Mouse (Mus musculus) left cerebral cortex, adult 18-20 months (tissue): ENCODE data around the gene 9530077C05Rik. TPM values are rescaled to one million over a fixed set of nuclear protein-coding genes. Genes with fewer than 3 reads are reported as not detected.
"Not testable (repeated sequence)": the region's sequence is repeated elsewhere in the genome, so short reads cannot be mapped to it uniquely, and the experiment has no call there.

Experiments
- DNase-seq, 2 experiments: peaks; one replicate each; pipeline ENCODE4 v3.0.0; 2021 to 2022; ENCODE audit warnings: low spot score in 2 of 2, mixed read lengths in 1 of 2
- long read RNA-seq, 2 experiments: library from polyadenylated mRNA; stranded (forward); transcript quantifications; one replicate each; pipeline ENCODE4 v2.0.0; 2021
- total RNA-seq, 2 experiments: library from RNA; stranded (reverse); gene quantifications; 2 replicates each; pipeline ENCODE4 v1.2.3; 2021

Gene 9530077C05Rik
- total RNA-seq = 1 to 10 TPM; 7.4 to 9.8 TPM
- long read RNA-seq, experiment 1, transcript 9530077C05Rik-201 (7 exons, 2,223 nt) = major isoform, 13 of 23 reads
- long read RNA-seq, experiment 1, partial matches to known transcripts = 6 of 23 reads
- long read RNA-seq, experiment 1, other reads (novel, unspliced or antisense) = 4 of 23 reads
- long read RNA-seq, experiment 2, transcript 9530077C05Rik-201 (7 exons, 2,223 nt) = major isoform, 11 of 21 reads
- long read RNA-seq, experiment 2, partial matches to known transcripts = 2 of 21 reads
- long read RNA-seq, experiment 2, other reads (novel, unspliced or antisense) = 8 of 21 reads

DNA sequence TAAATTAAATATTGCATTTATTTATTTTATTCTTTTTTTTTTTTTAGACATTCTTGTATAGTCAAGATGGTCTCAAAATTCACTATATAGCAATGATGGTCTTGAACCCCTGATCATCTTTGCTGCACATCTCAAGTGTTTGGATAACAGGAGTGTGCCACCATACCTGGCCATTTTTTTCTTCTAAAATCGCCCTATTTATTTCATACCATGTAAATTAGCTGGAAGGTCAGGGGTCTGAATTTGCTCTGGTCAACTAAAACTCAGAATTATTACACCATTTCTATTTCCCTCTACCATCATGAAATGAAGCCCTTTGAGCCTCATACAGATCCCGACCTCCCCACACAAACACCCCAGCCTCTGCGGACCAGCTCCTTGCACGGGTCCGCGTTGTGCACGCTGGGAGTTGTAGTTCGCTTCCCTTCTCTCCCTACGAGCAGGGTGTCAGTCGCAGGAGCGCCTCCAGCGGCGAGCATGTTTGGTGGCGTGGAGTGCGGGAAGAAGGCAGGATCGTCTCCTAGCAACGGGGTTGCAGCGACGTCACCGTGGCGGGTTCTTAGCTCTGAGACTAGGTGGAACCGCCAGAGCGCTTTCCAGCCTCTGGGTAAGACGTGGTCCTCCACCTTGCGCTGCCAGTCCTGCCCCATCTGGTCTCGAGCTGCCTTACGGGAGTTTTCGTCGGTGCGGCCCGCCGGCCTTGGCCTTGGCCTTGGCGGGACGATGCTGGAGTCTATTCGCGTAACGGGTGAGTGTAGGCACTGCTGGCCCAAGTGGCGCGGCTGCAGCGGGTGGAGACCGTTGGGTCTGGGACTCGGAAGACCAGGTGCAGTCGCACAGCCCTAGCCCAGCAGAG is at the start of gene 9530077C05Rik:
Gene 9530077C05Rik (plus strand): TSS at position 512 of the 856 bp plus-strand sequence.
- DNase-seq = peak; percentile 99

DNA sequence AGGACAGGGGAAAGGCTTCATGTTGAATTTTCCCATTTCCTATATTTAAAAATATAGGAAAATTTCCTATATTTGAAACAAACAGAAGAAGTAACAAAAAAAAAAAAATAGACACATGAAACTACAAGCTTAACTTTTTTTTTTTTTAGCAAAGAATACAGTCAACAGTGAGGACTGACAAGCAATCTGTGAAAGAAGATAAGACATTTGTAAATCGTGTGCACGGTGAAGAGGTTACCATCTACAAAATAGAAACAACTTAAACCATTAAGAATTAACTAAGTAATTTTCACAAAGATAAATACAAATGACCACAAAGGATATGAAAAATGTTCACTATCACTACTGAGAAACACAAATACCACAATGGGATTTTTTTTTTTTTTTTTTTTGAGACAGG is 45.1 kb upstream of the 9530077C05Rik start:
- no peak for DNase-seq

DNA sequence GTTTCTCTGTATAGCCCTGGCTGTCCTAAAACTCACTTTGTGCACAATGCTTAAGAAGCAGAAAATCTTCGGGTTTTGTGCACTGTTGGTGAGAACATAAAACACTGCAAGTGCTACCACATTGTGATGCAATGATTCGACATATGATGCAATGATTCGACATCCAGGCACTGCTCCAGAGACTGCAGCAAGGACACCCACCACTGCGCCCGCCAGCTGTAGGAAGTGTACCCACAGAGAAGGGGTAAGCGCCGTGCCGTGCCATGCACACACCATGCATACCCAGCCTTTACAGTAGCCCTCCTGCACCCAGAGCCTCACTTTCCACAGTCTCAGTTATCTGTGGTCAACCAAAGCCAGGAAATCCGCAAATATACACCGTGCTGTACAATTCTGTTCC is 44.7 kb upstream of the 9530077C05Rik start:
- DNase-seq = peak in 1 of 2 experiments; percentile 5

DNA sequence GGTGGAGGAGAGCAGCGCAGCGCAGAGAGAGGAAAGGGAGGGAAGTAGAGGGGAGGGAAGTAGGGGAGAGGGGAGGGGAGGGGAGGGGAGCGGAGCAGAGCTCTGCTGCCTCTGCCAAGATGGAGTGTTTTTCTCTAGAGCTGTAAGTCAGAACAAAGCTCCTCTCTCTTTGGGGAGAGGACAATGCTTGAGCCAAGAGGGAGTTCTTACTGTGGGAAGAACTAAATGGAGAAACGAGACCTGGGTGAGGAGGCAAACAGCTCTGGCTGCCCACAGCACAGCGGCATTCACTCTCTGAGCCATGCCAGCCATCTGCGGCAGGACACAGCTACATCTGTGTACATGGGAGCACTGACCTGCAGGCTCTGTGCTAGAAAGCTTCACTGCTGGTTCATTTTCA is 43.3 kb upstream of the 9530077C05Rik start:
- DNase-seq = no peak

DNA sequence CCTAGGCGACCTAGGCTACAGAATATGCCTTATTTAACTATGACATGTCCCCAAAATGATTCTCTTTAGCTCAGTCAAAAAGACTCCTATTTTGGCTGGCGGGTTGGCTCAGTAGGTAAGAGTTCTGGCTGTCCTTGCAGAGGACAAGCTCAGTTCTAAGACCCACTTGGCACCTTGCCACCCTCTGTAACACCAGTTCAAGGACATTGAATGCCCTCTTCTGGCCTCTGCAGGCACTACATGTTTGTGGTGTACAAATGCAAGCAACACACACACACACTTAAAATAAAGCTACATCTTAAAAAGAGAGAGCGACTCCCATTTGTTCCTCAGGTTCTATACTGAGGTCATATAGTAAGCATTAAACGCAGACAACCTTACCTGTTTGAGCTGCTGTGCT is 38.6 kb upstream of the 9530077C05Rik start:
- DNase-seq = no peak

DNA sequence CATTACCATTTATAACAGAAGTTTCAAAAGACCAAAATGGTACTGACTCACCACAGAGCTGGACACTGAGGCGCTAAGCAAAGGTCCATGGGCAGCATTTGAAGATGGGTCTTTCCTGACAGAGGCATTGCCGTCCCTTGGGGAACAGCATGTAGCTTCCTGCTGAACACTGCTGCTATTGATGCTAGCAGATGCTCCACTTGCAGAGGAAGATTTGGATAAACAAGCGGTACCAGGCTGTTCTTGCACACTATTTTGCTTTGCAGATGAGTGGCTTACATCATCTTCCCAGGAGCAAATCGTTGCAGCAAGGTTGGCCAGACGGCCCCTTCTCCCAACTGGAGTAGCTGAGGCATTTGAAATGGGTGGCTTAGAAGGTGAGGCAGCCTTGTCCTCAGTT is 35.2 kb upstream of the 9530077C05Rik start:
- peak in 1 of 2 experiments; percentile 23 for DNase-seq

DNA sequence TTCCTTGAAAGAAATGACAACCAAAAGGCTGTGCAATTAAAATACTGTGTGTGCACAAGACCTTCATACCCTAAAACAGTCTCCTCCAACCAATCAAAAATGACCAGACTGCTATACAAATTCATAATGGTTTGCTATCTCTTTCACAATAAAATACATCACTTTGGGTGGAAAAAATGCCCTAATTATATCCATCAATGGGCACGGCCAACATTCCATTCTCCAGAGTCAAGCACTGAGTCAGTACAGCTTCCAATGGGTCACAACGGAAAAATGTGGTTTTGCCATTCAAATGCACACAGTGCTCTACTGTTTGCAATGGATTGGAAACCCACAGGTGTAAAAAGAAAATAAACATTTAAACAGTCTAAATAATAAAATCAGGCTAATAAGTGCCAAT is 25.4 kb upstream of the 9530077C05Rik start:
- no peak for DNase-seq

DNA sequence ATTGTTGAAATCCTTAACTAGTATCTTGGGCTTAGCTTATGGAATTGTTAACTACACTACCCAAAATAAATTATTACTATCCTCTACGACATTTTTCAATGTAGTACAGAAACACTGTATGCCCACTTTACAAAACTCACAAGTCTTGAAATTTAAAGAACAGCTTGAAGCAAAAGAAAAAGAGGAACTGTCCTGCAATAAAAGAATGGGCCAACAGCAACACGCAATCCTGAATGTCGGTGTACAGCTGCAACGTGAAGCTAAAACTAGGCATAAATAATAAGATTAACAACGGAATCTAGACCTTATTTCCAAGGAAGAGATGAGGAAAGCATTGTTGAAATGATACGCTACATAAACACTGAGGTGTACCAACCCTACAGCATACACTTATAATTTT is 23.4 kb upstream of the 9530077C05Rik start:
- DNase-seq = no peak

DNA sequence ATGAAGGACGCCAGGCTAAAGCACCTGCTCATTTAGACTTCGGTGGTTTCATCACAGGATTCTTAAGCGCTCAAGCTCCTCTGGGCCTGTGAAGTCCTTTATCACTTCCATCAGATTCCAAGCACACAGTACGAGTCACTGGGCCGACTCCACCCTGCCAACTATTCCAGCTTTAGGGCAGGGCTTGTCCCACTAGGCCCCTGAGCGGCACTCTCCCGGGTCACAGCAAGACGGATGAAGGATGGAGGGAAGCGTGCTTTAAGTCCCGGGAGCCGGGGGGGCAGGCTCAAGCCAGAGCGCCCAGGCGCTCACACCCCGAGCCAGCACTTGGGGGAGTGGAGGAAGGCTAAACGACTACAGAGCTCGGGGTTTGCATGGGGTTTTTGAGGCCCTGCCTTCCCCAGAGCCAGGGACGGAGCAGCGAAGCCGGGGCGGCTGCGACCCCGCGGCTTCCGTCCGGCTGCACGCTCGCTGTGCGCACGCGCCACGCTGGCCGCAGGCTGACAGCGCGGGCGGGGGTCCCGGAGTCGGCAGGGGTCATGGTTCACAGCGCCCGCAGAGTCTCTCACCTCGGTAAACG is 22.8 kb upstream of the 9530077C05Rik start:
- no peak for DNase-seq

DNA sequence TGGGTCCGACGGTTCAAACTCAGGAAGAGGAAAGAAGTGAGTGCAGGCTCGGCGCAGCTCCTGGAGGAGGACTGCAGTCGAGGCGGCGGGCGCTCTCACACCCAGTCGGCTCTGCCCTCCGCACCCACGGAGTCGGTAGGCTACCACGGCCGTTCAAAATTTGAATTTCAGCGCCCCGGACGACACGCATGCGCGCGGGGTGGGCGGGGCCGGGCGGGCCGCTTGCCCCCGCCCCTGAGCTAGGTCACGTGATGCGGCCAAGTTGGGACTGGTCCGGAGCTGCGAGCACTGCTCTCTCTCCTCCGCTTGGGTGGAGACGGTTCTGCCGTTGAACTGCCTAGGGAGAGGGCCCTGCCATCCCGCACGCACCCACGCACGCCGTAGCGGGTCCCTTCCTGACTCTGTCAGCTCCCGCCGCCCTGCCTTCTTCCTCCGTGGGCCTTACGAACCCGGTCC is 22.3 kb upstream of the 9530077C05Rik start, which contains the start of gene Anln:
Gene Anln (minus strand): TSS at position 168 of the 456 bp plus-strand sequence.
- peak; percentile 86 to 87 for DNase-seq

DNA sequence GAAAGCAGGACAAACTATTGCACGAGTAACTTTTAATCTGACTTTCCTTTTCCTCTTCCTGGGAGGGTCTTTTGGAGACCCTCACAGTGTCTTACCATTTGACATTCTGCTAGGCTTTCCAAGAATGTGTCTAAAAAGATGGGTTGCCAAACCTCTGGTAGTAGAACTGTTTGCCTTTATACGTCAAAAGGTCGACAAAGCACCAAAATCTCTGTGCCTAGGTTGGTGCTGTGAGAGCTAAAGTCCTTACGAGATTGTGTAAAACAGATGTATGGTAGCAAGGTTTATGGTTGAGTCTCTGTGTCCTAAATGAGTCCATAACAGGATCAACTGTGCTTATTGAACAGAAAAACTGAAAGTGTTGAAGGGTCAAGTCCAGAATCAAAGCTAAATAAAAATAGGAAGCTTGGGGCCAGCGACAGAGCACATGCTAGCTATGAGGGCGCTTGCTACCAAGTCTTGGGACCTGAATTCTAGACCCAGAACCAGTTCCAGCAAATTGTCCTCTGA is 21.5 kb upstream of the 9530077C05Rik start:
- DNase-seq = no peak

DNA sequence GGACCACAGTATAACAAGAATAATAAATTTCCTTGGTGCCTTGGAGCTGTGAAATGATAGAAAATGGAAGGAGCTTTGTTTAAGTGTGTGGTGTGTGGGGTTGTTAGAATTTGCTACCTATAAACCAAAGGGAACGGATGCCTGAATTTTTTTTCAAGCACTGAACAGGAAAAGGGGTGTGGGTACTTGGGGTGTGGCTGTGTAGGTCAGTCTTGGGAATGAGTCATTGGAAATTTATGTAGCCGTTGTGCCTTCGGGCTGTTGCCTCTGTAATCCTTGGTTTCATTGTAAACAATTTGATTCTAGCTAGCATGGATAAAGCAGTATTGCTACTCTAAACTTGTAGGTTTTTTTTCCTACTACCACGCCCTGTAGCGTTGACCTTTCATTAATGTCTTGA is 20.9 kb upstream of the 9530077C05Rik start:
- no peak for DNase-seq

DNA sequence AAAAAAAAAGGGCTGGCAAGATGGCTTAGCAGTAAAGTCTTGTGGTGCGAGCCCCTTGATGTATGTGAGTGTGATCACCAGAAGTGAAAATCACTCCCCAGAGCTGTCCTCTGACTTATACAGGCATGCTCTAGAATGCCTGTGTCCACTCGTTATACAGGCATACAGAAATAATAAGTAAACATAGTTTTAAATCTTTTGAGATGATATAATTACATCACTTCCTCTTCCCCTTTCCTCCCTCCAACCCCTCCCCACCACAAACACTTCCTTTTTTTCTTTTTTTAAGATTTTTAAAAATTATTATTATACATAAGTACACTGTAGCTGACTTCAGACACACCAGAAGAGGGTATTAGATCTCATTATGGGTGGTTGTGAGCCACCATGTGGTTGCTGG is 16.6 kb upstream of the 9530077C05Rik start:
- no peak for DNase-seq

DNA sequence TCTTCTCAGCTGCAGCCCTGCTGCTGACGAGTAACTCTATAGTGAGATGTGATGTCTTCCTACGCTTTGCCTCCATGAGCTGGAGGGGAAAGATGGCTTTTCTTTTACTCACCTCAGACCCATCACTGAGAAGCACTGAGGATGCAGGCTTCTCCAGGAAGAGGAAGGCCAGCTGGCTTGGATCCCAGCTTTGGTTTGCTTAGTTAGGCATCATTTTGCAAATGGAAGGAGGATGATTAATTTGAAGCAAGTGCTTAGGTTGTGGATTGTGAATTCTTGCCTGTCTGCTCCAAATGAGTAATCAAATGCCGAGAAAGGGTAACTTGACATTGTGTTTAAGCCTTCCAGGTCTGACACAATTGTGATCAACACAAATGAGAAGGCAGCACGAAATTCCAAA is 12.3 kb upstream of the 9530077C05Rik start:
- DNase-seq = no peak

DNA sequence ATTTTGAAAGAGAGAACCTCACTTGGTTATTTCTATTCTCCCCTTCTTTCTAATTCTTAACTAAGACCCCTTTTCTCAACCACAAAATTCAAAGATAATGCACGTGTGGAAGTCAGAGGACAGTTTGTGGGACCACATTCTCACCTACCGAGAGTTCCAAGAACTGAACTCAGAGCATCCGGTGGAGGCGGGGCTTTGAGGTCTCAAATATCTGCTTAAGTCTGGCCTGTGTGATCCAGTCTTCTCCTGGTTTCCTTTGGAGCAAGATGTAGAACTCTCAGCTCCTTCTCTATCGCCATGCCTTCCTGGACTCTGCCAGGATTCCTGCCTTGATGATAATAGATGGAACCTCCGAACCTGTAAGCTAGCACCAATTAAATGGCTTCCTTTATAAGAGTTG is 9.3 kb upstream of the 9530077C05Rik start:
- no peak for DNase-seq

DNA sequence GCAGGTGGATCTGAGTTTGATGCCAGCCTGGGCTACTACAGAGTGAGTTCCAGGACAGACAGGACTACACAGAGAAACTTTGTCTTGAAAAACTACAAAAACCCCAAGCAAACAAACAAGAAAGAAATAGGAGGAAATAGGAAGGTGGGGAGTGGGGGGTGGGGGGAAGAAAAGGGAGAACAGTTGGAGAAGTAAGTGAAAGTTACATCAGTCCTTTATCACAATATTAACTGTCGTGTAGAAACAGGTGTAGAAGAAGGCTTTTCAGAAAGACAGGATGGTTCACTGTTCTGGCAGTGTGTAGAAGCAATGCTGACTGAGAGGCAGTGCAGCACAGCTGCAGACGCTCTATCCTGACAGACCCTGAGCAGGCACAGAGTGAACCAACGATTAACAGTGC is 8.3 kb upstream of the 9530077C05Rik start:
- no peak for DNase-seq

DNA sequence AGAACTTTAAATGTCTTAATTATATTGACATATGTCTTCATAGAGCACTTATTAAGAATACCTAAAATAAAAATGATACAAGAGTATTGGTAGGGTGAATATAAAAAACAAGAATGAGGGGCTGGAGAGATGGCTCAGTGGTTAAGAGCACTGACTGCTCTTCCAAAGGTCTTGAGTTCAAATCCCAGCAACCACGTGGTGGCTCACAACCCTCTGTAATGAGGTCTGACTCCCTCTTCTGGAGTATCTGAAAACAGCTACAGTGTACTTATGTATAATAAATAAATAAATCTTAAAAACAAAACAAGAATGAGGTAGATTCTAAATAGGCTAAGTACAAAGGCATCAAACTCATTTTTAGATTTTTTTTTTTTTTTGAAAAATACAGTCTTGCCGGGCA is 7.8 kb upstream of the 9530077C05Rik start:
- not testable (repeated sequence) for DNase-seq

DNA sequence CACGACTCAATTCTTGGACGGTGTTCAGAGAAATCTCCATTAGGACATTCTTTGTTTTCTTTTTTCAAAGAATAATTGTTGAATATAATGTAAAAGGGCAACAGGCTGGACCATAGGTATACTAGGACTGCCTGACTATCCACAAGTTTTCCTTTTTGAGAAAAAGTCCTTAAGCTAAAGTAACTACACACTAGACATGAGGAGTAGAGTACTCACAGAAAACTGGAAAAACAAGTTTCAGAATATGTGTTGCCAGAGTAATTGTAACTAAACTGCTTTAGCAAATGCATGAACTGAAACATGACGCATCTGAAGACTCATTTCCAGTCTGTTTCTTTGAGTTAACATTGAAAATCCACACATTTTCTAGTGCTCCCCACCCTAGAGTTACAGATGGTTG is 5.9 kb upstream of the 9530077C05Rik start:
- no peak for DNase-seq

DNA sequence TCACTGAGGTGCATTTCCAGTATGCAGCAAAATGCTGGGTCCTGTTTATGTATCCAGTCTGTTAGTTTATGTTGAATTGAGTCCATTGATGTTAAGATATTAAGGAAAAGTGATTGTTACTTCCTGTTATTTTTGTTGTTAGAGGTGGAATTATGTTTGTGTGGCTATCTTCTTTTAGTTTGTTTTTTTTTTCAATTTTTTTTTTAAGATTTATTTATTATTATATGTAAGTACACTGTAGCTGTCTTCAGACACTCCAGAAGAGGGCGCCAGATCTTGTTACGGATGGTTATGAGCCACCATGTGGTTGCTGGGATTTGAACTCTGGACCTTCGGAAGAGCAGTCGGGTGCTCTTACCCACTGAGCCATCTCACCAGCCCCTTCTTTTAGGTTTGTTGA is 3.7 kb upstream of the 9530077C05Rik start:
- DNase-seq = not testable (repeated sequence)

DNA sequence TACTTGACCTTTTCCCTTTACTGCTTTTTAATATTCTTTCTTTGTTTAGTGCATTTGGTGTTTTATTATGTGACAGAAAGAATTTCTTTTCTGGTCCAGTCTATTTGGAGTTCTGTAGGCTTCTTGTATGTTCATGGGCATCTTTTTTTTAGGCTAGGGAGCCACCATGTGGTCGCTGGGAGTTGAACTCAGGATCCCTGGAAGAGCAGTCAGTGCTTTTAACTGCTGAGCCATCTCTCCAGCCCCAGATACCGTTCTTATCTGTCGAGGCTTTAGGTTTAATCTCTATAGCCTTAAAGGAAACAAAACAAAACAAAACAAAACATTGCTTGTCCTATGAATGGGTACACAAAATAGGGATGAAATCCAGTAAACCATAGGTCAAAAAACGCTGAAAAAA is 3.0 kb upstream of the 9530077C05Rik start:
- DNase-seq = peak in 1 of 2 experiments; percentile 26

DNA sequence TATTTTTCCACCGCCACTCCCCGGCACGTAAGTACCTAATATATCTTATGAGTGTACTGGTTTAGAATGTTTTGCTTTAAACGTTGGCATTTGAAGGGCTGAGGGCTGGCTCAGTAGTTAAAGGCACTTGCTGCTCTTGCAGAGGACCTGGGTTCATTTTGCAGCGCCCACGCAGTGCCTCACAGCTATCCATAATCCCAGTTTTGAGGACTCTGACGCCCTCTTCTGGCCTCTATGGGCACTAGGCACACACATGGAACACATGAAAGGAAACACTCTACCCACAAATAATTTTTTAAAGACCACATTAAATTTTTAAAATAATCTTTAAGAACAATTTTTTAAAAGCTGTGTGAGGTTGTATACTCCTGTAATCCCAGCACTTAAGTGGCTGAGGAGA is 1.8 kb upstream of the 9530077C05Rik start:
- DNase-seq = no peak

DNA sequence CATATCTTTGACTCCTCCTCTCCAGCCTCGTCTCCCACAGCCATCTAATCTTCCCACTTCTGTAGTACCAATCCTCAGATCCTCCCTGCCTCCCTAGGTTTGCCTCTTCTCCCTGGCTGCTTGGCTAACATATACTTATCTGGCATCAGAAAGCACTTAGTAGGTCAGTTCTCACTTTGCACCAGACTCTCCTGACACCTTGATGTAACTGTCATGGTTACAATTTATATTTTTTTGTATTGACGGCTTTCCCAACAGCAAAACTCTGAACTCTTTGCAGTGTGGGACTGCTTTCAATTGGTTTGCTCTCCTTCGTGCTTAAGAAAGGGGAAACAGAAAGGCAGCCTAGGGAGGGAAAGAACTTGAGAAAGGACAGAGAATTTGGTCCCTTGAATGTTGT is 4.9 kb downstream of the 9530077C05Rik start:
- DNase-seq = no peak
